Comparison of ENCODE assay signal across 16 mouse cellular contexts in the genomic region with DNA sequence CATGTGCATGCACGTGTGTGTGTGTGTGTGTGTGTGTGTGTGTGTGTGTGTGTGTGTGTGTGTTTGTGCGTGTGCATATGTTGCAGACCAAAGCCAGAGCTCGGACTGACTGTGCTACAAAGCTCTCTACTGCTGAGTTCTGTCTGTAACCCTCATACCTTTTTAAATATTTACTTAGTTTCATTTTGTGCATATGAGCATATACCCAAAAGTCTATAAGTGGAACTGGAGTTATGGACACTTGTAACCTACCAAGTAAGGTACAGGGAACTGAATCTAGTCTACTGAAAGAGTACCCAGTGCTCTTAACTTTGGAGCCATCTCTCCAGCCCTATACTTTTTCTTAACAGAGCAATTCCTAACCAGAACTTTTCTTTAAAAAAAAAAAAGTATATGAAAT.
"Had no signal": no experiment of that assay in that cellular context is flagged by ENCODE, and none has a peak within 500 bp of the region (broad histone marks: within the 10 kb centered on the region; RNA-seq: fewer than 3 reads in every experiment).

No protein-coding gene starts in this region.

- H3K4me2 ChIP-seq: neural tube, embryonic 13.5 days; neural tube, embryonic 15.5 days; stomach, embryonic 15.5 days had no signal

- H3K4me3 ChIP-seq: neural tube, embryonic 13.5 days; neural tube, embryonic 15.5 days; stomach, embryonic 15.5 days had no signal

- DNase-seq: retina, postnatal 1 day; right cerebral cortex, adult 18-20 months; right cerebral cortex, postnatal 14 days; right cerebral cortex, postnatal 25 days; right cerebral cortex, postnatal 4 days; spleen, adult 18-20 months; thymus, adult 18-20 months; thymus, adult 2 months; thymus, postnatal 14 days; thymus, postnatal 25 days; thymus, postnatal 36 days; thymus, postnatal 4 days had no signal

- H3K36me3 ChIP-seq: stomach, embryonic 15.5 days had no signal

- H3K27ac ChIP-seq: neural tube, embryonic 13.5 days; neural tube, embryonic 15.5 days; stomach, embryonic 15.5 days; stomach, postnatal 0 days had no signal

- H3K27me3 ChIP-seq: neural tube, embryonic 13.5 days; neural tube, embryonic 15.5 days; stomach, embryonic 15.5 days had no signal

- H3K9ac ChIP-seq: neural tube, embryonic 13.5 days; neural tube, embryonic 15.5 days; stomach, embryonic 15.5 days had no signal

- H3K4me1 ChIP-seq: neural tube, embryonic 13.5 days; neural tube, embryonic 15.5 days; stomach, embryonic 15.5 days had no signal

- H3K9me3 ChIP-seq: neural tube, embryonic 13.5 days; neural tube, embryonic 15.5 days; stomach, embryonic 15.5 days had no signal
